Mouse (Mus musculus): ENCODE results near the gene Golgb1. TPM values are rescaled to one million over a fixed set of nuclear protein-coding genes. Genes with fewer than 3 reads are reported as not detected.
"Not testable (repeated sequence)": the region's sequence is repeated elsewhere in the genome, so short reads cannot be mapped to it uniquely, and the experiment has no call there.

The Golgb1 gene
- 59.4 and 72.0 TPM in 2 replicates for polyA plus RNA-seq (2016; fragmentation: Nextera tagmentation; extraction: Ambion mirVana)

GRCm38 (mm10) chr16:36874583-36875275, at the start of gene Golgb1, which contains the start of gene Eaf2:
TSS of gene Golgb1 (plus strand) at chr16:36875140.
TSS of gene Eaf2 (minus strand) at chr16:36875003.
- Histone ChIP-seq H3K4me3 (peak within 1 kb of the TSS; percentile 96), H3K27ac (peak within 1 kb of the TSS; percentile 90), H3K9me3 (replicated peaks) (no peaks in the 10 kb centered on the region), H3K4me1 (peaks cover 13% of the 10 kb centered on the region), H3K36me3 (peaks cover 32% of the 10 kb centered on the region), H3K27me3 (ENCODE audit: low read depth, poor library complexity, severe bottlenecking) (no peaks in the 10 kb centered on the region)
- WGBS = under 1% methylated on average over 43 of the region's 43 CpGs
- peak; percentile 92 for DNase-seq (ENCODE audit: low spot score)

DNA sequence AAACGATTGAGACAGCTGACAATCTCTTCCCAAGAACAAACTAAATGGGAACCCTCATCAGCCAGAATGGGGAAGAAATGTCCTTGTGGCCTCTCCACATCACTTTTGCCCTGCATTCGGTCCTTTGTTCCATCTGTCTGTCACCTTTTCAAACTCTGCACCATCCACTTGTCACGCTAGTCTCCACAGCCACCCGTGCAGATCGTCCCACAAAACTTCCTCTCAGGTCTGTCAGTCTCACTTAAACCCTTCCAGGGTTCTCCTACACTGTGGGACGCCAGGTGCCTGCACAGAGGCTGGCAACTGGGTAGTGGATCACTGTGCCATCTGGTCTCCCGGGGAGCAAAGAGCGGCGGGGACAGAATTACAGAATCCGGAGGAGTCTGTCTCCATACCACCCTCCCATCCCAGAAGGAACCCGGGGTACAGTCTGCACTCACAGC, 47.3 kb upstream of the Golgb1 start:
- H3K27ac ChIP-seq = peak overlapping the region; percentile 92
- 6% methylated on average over 11 of the region's 11 CpGs for WGBS
- DNase-seq (ENCODE audit: low spot score) = no peak

GRCm38 (mm10) chr16:36828054-36828786, 46.7 kb upstream of the Golgb1 start, which contains the start of gene Iqcb1:
TSS of gene Iqcb1 (plus strand) at chr16:36828385.
- Histone ChIP-seq H3K27me3 (ENCODE audit: low read depth, poor library complexity, severe bottlenecking) (peaks cover 18% of the 10 kb centered on the region), H3K9me3 (replicated peaks) (no peaks in the 10 kb centered on the region), H3K4me3 (peak within 1 kb of the TSS; percentile 84), H3K36me3 (peaks cover 25% of the 10 kb centered on the region), H3K4me1 (peaks cover 11% of the 10 kb centered on the region), H3K27ac (peak within 1 kb of the TSS; percentile 92)
- peak; percentile 95 for DNase-seq (ENCODE audit: low spot score)
- under 1% methylated on average over 64 of the region's 64 CpGs for WGBS

More for the DNA sequence above, 47.3 kb upstream of the Golgb1 start:
- Histone ChIP-seq H3K4me1 (peaks cover 11% of the 10 kb centered on the region), H3K36me3 (peaks cover 20% of the 10 kb centered on the region), H3K4me3 (peak overlapping the region; percentile 84), H3K27me3 (ENCODE audit: low read depth, poor library complexity, severe bottlenecking) (peaks cover 18% of the 10 kb centered on the region), H3K9me3 (replicated peaks) (no peaks in the 10 kb centered on the region)

DNA sequence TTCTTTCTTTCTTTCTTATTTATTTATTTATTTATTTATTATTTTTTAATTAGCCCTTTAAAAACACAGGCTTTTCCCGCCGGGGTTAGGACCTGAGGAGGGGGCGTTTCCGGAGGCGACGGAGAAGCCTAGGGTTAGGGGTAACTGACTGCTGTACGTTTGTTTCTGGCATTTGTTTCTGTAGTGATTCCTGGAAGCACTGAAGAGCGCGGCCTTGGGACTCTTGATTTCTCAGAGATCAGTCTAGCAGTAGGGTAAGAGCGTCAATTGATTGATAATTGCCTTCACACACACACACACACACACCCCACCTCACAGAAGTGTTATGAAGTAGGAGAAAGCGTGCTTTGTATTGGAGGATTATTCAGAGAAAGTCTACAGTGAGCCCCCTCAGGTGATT, 46.1 kb upstream of the Golgb1 start:
- WGBS = 9% methylated on average over 11 of the region's 11 CpGs
- peak; percentile 39 for DNase-seq (ENCODE audit: low spot score)
- Histone ChIP-seq H3K36me3 (peaks cover 28% of the 10 kb centered on the region), H3K27ac (peak overlapping the region; percentile 92), H3K9me3 (replicated peaks) (no peaks in the 10 kb centered on the region), H3K4me3 (peak overlapping the region; percentile 84), H3K27me3 (ENCODE audit: low read depth, poor library complexity, severe bottlenecking) (peaks cover 18% of the 10 kb centered on the region), H3K4me1 (peaks cover 11% of the 10 kb centered on the region)

DNA sequence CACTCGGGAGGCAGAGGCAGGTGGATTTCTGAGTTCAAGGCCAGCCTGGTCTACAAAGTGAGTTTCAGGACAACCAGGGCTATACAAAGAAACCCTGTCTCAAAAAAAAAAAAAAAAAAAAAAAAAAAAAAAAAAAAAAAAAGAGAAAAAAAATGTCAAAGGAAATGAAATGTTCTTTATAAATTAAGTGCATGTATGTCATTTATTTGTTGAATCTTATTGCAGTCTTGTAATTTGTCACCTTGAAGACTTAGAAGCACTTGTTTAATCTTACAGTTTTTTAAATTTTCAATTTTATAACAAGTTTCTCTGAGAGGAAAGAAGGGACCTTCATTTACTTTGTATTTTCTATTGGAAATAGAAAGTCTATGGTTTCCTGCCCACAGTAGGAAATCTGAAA, 28.0 kb upstream of the Golgb1 start:
- H3K9me3 ChIP-seq (replicated peaks); H3K4me3 ChIP-seq; DNase-seq (ENCODE audit: low spot score); H3K27me3 ChIP-seq (ENCODE audit: low read depth, poor library complexity, severe bottlenecking); H3K27ac ChIP-seq; H3K4me1 ChIP-seq: not testable (repeated sequence)
- WGBS = 100% methylated on average over 1 of the region's 1 CpGs
- peaks cover 82% of the 10 kb centered on the region for H3K36me3 ChIP-seq

- Histone ChIP-seq H3K9me3 (replicated peaks) (no peaks in the 10 kb centered on the region), H3K4me1 (no peaks in the 10 kb centered on the region), H3K27ac (no peak overlapping the region), H3K27me3 (ENCODE audit: low read depth, poor library complexity, severe bottlenecking) (no peaks in the 10 kb centered on the region), H3K36me3 (peaks cover 81% of the 10 kb centered on the region), H3K4me3 (no peak overlapping the region)
- WGBS = 94% methylated on average over 3 of the region's 3 CpGs
- no peak for DNase-seq (ENCODE audit: low spot score)
Observed at GRCm38 (mm10) chr16:36851202-36851601, 23.7 kb upstream of the Golgb1 start.

DNA sequence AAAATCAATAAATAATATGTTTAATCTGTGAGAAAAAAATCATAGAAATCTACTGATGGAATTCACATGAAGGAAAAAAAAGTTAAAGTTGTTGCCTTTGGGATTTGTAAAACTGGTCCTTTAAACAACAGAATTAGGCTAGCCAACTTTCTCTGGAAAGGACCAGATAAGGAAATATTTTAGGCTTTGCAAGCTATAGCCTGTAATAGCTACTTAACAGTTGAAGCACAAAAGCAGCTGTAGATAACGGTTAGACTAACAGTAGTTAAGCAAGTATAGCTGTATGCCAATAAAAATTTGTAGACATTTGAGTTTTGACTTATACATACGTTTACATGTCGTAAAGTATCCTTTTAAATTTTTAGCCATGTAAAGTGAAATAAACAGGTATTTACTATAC, 11.4 kb upstream of the Golgb1 start:
- DNase-seq (ENCODE audit: low spot score) = no peak
- no peak overlapping the region for H3K27ac ChIP-seq
- H3K36me3 ChIP-seq = peaks cover 78% of the 10 kb centered on the region
- H3K9me3 ChIP-seq (replicated peaks) = no peaks in the 10 kb centered on the region
- H3K4me3 ChIP-seq = no peak overlapping the region
- WGBS = 93% methylated on average over 3 of the region's 3 CpGs
- H3K4me1 ChIP-seq = no peaks in the 10 kb centered on the region
- H3K27me3 ChIP-seq (ENCODE audit: low read depth, poor library complexity, severe bottlenecking) = no peaks in the 10 kb centered on the region

DNA sequence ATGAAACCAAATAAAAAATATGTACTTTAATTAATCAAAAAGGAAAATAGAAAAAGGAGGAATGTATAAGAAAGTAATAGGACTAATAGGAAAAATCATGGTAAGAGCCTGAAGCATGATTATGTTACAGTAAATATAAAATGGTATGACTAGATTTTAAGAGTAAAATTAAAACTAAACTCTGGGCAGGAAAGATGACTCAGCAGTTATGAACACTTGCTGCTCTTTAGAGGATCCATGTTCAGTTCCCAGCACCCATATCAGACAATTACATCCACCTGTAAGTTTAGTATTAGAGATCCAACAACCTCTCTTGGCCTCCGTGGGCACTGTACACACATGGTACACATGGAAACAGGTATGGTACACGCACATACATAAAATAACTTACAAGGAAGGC, 5.5 kb upstream of the Golgb1 start:
- DNase-seq (ENCODE audit: low spot score) = no peak
- Histone ChIP-seq H3K9me3 (replicated peaks) (no peaks in the 10 kb centered on the region), H3K27me3 (ENCODE audit: low read depth, poor library complexity, severe bottlenecking) (no peaks in the 10 kb centered on the region), H3K36me3 (peaks cover 81% of the 10 kb centered on the region), H3K27ac (no peak overlapping the region), H3K4me1 (peaks cover 5% of the 10 kb centered on the region), H3K4me3 (no peak overlapping the region)
- WGBS = 93% methylated on average over 2 of the region's 2 CpGs

- Histone ChIP-seq H3K4me3 (peak overlapping the region; percentile 96), H3K27ac (peak overlapping the region; percentile 90), H3K4me1 (peaks cover 13% of the 10 kb centered on the region), H3K9me3 (replicated peaks) (no peaks in the 10 kb centered on the region), H3K36me3 (peaks cover 26% of the 10 kb centered on the region), H3K27me3 (ENCODE audit: low read depth, poor library complexity, severe bottlenecking) (no peaks in the 10 kb centered on the region)
- no peak for DNase-seq (ENCODE audit: low spot score)
- WGBS = under 1% methylated on average over 48 of the region's 48 CpGs
Observed at GRCm38 (mm10) chr16:36875276-36875851, 424 bp downstream of the Golgb1 start.

DNA sequence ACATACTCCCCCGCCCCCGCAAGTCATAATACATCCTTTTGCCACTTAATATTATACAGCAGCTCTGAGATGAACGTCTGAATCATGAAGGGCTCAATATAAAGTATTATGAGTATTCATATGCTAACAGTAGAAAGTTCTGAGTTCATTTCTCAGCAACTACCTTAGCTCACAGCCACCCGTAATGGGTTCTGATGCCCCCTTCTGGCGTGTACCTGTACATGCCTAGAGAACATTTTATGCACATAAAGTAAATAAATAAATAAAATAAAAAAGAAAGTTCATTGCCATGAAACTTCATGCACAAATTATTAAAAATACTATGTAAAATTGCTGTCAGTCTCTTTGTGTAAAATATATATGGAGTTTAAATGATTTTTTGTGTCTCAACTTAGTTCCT, 2.4 kb downstream of the Golgb1 start:
- H3K4me3 ChIP-seq = no peak overlapping the region
- H3K27me3 ChIP-seq (ENCODE audit: low read depth, poor library complexity, severe bottlenecking) = no peaks in the 10 kb centered on the region
- no peak for DNase-seq (ENCODE audit: low spot score)
- peaks cover 13% of the 10 kb centered on the region for H3K4me1 ChIP-seq
- no peaks in the 10 kb centered on the region for H3K9me3 ChIP-seq (replicated peaks)
- 77% methylated on average over 5 of the region's 5 CpGs for WGBS
- no peak overlapping the region for H3K27ac ChIP-seq
- peaks cover 6% of the 10 kb centered on the region for H3K36me3 ChIP-seq

DNA sequence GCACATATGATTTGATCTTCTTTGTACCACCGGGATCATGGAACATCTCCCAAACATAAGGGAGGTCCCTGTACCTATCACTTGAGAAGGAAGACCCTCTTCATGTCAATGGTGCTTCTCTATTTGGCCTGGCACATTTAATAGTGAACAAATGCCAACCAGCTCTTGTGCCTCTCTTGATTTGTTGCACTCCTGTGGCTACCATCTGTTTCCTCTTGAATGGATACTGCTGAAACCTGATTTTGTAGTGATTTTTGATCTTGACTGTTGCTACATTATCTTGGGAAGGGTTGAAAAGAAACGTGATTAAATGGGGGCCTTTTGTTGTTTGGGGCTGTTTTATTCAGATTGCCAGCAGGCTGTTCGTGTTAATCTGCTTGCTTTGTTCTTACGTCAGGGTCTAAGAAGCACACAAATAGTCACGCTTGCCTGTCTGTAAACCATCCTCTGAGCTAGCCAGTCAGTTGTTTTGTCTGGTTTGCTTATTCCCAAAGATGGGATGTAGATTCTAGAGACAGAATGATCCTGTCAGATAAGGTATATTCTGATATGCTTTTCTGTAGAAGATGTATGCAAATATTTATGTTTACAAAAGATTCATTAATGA, 7.9 kb downstream of the Golgb1 start:
- no peak overlapping the region for H3K27ac ChIP-seq
- H3K4me1 ChIP-seq = no peaks in the 10 kb centered on the region
- H3K9me3 ChIP-seq (replicated peaks) = no peaks in the 10 kb centered on the region
- H3K36me3 ChIP-seq = peaks cover 17% of the 10 kb centered on the region
- 74% methylated on average over 5 of the region's 5 CpGs for WGBS
- no peaks in the 10 kb centered on the region for H3K27me3 ChIP-seq (ENCODE audit: low read depth, poor library complexity, severe bottlenecking)
- no peak for DNase-seq (ENCODE audit: low spot score)
- no peak overlapping the region for H3K4me3 ChIP-seq

GRCm38 (mm10) chr16:36884881-36885280, 9.9 kb downstream of the Golgb1 start:
- Histone ChIP-seq H3K27me3 (ENCODE audit: low read depth, poor library complexity, severe bottlenecking) (no peaks in the 10 kb centered on the region), H3K27ac (no peak overlapping the region), H3K9me3 (replicated peaks) (no peaks in the 10 kb centered on the region), H3K4me3 (no peak overlapping the region), H3K36me3 (peaks cover 32% of the 10 kb centered on the region), H3K4me1 (no peaks in the 10 kb centered on the region)
- DNase-seq (ENCODE audit: low spot score) = no peak
- WGBS = 86% methylated on average over 4 of the region's 4 CpGs

All from limb, embryonic 10.5 days (tissue).